Mouse (Mus musculus) embryonic fibroblast, embryonic 13.5 days (primary cell): ENCODE data around the gene Dtx2.

Experiments
- CTCF ChIP-seq: IDR thresholded peaks from 2 replicates; pipeline ENCODE4 v1.5.1; 2011; ENCODE audit warnings: mild to moderate bottlenecking, control low read depth, low read length, moderate library complexity, borderline replicate concordance; ENCODE audit not compliant: insufficient read depth
- POLR2A ChIP-seq: IDR thresholded peaks from 2 replicates; pipeline ENCODE4 v1.6.1; 2011; ENCODE audit warnings: low read depth, mild to moderate bottlenecking, control low read depth, low read length, moderate library complexity

- TF ChIP-seq CTCF (no peak), POLR2A (no peak)
Observed at GRCm38 (mm10) chr5:136076284-136076683, 81.7 kb downstream of the Dtx2 start.
